ENCODE assay signal across 26 mouse cellular contexts in the genomic region with DNA sequence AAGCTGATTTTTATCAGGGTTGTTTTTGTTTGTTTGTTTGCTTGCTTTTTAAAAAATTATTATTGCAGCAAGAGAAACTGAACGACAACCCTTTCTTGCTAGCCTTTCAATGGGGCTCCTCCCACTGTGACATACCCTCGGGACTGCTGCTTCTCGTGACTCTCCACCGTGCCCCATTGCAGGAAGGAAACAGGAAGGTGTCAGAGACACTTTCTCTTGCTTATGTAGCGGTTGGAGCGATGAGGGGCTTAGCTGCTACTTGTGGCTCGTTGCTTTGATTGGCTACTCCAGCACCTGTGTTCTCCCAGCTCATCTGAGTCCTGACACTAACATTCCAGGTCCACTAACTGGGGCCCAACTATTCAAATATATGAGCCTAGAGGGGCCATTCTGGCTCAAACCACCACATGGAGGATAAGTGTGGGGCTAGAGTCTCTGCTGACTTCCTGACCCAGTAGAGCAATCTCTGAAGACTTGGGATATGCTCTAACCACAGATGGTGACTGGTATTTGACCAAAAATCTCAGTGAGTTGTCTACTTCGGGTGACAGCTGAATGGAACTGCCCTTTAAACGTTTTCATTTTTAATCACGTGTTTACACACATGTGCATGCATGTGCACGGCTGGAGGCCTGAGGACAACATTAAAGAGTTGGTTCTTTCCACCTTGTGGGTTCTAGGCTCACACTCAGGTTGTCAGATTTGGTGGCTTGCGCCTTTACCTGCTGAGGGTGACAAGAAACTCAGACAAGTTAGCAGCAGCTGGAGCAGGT. TPM values are rescaled to one million over a fixed set of nuclear protein-coding genes. Genes with fewer than 3 reads are reported as not detected.
DNase-seq lines count a peak whose midpoint lies in the region; ATAC-seq lines count a peak whose summit lies in the region.
"Had no signal": no experiment of that assay in that cellular context is flagged by ENCODE, and none has a peak within 500 bp of the region (broad histone marks: within the 10 kb centered on the region; RNA-seq: fewer than 3 reads in every experiment).

No protein-coding gene starts in this region.

- H3K27me3 ChIP-seq in splenic B cell, adult 2 months (ENCODE audit: control insufficient read depth, insufficient read depth, low read length, poor library complexity, severe bottlenecking), result no peaks in the 10 kb centered on the region
- H3K27me3 ChIP-seq: embryonic facial prominence, embryonic 12.5 days; forebrain, embryonic 13.5 days; hindbrain, embryonic 15.5 days; lung, embryonic 15.5 days; neural tube, embryonic 13.5 days had no signal

- H3K36me3 ChIP-seq in splenic B cell, adult 2 months (ENCODE audit: control insufficient read depth, insufficient read depth, low read length, poor library complexity, severe bottlenecking), result no peaks in the 10 kb centered on the region
- H3K36me3 ChIP-seq: embryonic facial prominence, embryonic 12.5 days; G1E; heart, embryonic 13.5 days; hindbrain, embryonic 15.5 days; limb, embryonic 10.5 days; lung, embryonic 15.5 days; neural tube, embryonic 13.5 days had no signal

- peak; percentile 61 for ATAC-seq in inflammation-experienced regulatory T-cells, adult 6 months
- ATAC-seq: forebrain, embryonic 13.5 days had no signal

- intact Hi-C loops in heart, postnatal 10 days (cut with DNase I), result no loop called here

- DNase-seq in spleen, adult 12 weeks (ENCODE audit: low spot score), result peak; percentile 34
- DNase-seq in spleen, postnatal 14 days (ENCODE audit: low spot score in 2 of 2), result no peak
- peak; percentile 91 for DNase-seq in splenic B cell, adult 2 months (ENCODE audit: low read depth, low spot score)
- no peak for DNase-seq in urinary bladder, postnatal 10 days (ENCODE audit: low spot score)
- no peak for DNase-seq in heart, adult 11 months
- DNase-seq in cerebellum, postnatal 36 days, result no peak
- DNase-seq in heart, postnatal 10 days, result no peak
- DNase-seq: cerebellum, adult 9-10 months; gastrocnemius, postnatal 10 days; heart, adult 18-20 months; heart, postnatal 36 days; kidney, adult 18-20 months; kidney, postnatal 10 days; layer of hippocampus, adult 9-11 months had no signal

RNA-seq across cellular contexts. Expression of gene Grap, which starts 14.1 kb away (rescaled TPM):
- polyA plus RNA-seq in inflammation-experienced regulatory T-cells, adult 6 months (2017; shearing (Covaris generic)), result 100 to 1,000 TPM; 180 to 210 (median 192) TPM
- 10 to 100 TPM; 13.4 to 14.4 TPM for total RNA-seq in heart, postnatal 10 days (2021)

RNA-seq across cellular contexts. Expression of gene Fam83g, which starts 44.9 kb away (rescaled TPM):
- under 1 TPM; 0.19 to 0.57 (median 0.19) TPM for polyA plus RNA-seq in inflammation-experienced regulatory T-cells, adult 6 months (2017; shearing (Covaris generic))
- under 1 TPM; 0.12 to 0.29 TPM for total RNA-seq in heart, postnatal 10 days (2021)
- total RNA-seq: monocyte, adult 5-6 weeks had no signal
- polyA plus RNA-seq: C2C12, G1E had no signal

RNA-seq across cellular contexts. Expression of gene Epn2, which starts 59.5 kb away (rescaled TPM):
- under 1 TPM; 0.19 to 0.77 (median 0.30) TPM for polyA plus RNA-seq in inflammation-experienced regulatory T-cells, adult 6 months (2017; shearing (Covaris generic))
- total RNA-seq in heart, postnatal 10 days (2021), result 10 to 100 TPM; 36.5 to 37.4 TPM
- total RNA-seq: monocyte, adult 5-6 weeks had no signal
- polyA plus RNA-seq: erythroblast, embryonic 14.5 days had no signal

Comparison
In these comparisons a context has a peak if more than half of its experiments do, and no peak if none do; other contexts are left out.
1. DNase-seq: peak in spleen, adult 12 weeks (single experiment) and splenic B cell, adult 2 months (single experiment); none in spleen, postnatal 14 days (0 of 2), urinary bladder, postnatal 10 days (single experiment), heart, adult 11 months (single experiment), cerebellum, postnatal 36 days (0 of 2) and heart, postnatal 10 days (0 of 2).